Mouse (Mus musculus): ENCODE measurements at regions not wholly inside any gene's neighbourhood (a gene's known extent, or its start where the extent isn't known, plus 50 kb on each side); places are given as distances from the start of the nearest gene placed in this dataset.

GRCm38 (mm10) chr15:13320599-13321348 lies 147.3 kb upstream of the Cdh6 start:
- 38% methylated on average over 10 of the region's 10 CpGs for WGBS
- Histone ChIP-seq H3K9ac (ENCODE audit: low read length) (no peak overlapping the region), H3K9me3 (replicated peaks; ENCODE audit: control insufficient read depth, low read length) (no peaks in the 10 kb centered on the region), H3K36me3 (ENCODE audit: control insufficient read depth, insufficient read depth, low read length) (no peaks in the 10 kb centered on the region), H3K4me1 (ENCODE audit: control insufficient read depth, insufficient read depth, low read length) (no peaks in the 10 kb centered on the region; the same call in 1 of the 2 replicates), H3K27me3 (replicated peaks; ENCODE audit: control insufficient read depth, insufficient read depth, low read length) (no peaks in the 10 kb centered on the region), H3K4me2 (ENCODE audit: low read length) (no peak overlapping the region), H3K4me3 (ENCODE audit: low read depth, low read length) (no peak overlapping the region), H3K27ac (ENCODE audit: low read depth, low read length) (no peak overlapping the region)
- DNase-seq (ENCODE audit: low spot score), result no peak
- no peak for ATAC-seq

GRCm38 (mm10) chr15:13304562-13304961 lies 131.1 kb upstream of the Cdh6 start:
- Histone ChIP-seq H3K4me1 (ENCODE audit: control insufficient read depth, insufficient read depth, low read length) (no peaks in the 10 kb centered on the region), H3K36me3 (ENCODE audit: control insufficient read depth, insufficient read depth, low read length) (no peaks in the 10 kb centered on the region), H3K9me3 (replicated peaks; ENCODE audit: control insufficient read depth, low read length) (no peaks in the 10 kb centered on the region), H3K27ac (ENCODE audit: low read depth, low read length) (no peak overlapping the region), H3K4me2 (ENCODE audit: low read length) (no peak overlapping the region), H3K9ac (ENCODE audit: low read length) (no peak overlapping the region), H3K27me3 (replicated peaks; ENCODE audit: control insufficient read depth, insufficient read depth, low read length) (no peaks in the 10 kb centered on the region), H3K4me3 (ENCODE audit: low read depth, low read length) (no peak overlapping the region)
- 70% methylated on average over 6 of the region's 6 CpGs for WGBS
- DNase-seq (ENCODE audit: low spot score), result peak; percentile 47
- peak; percentile 46; the same call in 1 of the 2 replicates for ATAC-seq

DNA sequence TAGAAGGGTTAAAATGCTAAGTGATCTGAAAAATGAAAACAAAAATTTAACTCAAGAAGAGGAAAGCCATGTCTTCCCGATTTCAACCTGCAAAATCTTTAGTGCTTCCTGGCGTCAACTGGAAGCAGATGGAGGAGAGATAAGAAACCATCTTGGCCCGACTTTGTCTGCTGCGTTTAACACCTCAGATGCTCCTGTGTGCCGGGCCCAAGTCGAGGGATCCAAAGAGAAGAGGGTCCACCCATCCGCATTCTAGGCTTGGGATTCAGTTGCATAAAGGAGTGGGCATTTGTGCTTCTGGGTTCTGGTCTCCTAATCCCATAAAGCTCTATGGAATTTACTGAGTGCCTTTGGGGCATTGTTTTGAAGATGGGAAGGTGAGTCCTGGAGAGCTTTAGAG lies 130.0 kb upstream of the Cdh6 start:
- H3K9me3 ChIP-seq (replicated peaks; ENCODE audit: control insufficient read depth, low read length), result no peaks in the 10 kb centered on the region
- no peak for DNase-seq (ENCODE audit: low spot score)
- no peak overlapping the region for H3K27ac ChIP-seq (ENCODE audit: low read depth, low read length)
- no peak for ATAC-seq
- WGBS, result 78% methylated on average over 7 of the region's 7 CpGs
- no peak overlapping the region for H3K4me3 ChIP-seq (ENCODE audit: low read depth, low read length)
- no peaks in the 10 kb centered on the region for H3K27me3 ChIP-seq (replicated peaks; ENCODE audit: control insufficient read depth, insufficient read depth, low read length)
- no peak overlapping the region for H3K4me2 ChIP-seq (ENCODE audit: low read length)
- H3K9ac ChIP-seq (ENCODE audit: low read length), result no peak overlapping the region
- no peaks in the 10 kb centered on the region for H3K36me3 ChIP-seq (ENCODE audit: control insufficient read depth, insufficient read depth, low read length)
- no peaks in the 10 kb centered on the region for H3K4me1 ChIP-seq (ENCODE audit: control insufficient read depth, insufficient read depth, low read length)

DNA sequence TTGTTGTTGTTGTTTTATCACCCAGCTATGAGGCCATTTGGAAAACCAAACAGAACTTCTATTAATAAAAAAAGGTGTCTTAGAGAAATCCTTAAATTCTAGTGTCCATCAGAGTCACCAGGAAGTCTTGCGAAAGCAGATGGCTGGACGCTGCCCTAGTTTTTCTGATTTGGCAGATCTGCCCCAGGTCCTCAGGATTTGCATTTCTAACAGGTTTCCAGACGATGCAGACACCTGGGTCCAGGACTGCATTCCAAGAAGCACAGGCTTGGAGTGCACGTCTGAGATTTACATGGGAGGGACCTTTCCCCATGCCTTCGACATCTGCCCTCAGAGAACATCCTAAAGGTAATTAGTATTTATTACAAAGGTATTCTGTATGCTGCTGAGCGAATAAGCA lies 129.2 kb upstream of the Cdh6 start:
- Histone ChIP-seq H3K27ac (ENCODE audit: low read depth, low read length) (no peak overlapping the region), H3K4me3 (ENCODE audit: low read depth, low read length) (no peak overlapping the region), H3K9me3 (replicated peaks; ENCODE audit: control insufficient read depth, low read length) (no peaks in the 10 kb centered on the region), H3K27me3 (replicated peaks; ENCODE audit: control insufficient read depth, insufficient read depth, low read length) (no peaks in the 10 kb centered on the region), H3K36me3 (ENCODE audit: control insufficient read depth, insufficient read depth, low read length) (no peaks in the 10 kb centered on the region), H3K4me2 (ENCODE audit: low read length) (no peak overlapping the region), H3K9ac (ENCODE audit: low read length) (no peak overlapping the region), H3K4me1 (ENCODE audit: control insufficient read depth, insufficient read depth, low read length) (no peaks in the 10 kb centered on the region)
- WGBS, result 76% methylated on average over 6 of the region's 6 CpGs
- ATAC-seq, result no peak
- no peak for DNase-seq (ENCODE audit: low spot score)

DNA sequence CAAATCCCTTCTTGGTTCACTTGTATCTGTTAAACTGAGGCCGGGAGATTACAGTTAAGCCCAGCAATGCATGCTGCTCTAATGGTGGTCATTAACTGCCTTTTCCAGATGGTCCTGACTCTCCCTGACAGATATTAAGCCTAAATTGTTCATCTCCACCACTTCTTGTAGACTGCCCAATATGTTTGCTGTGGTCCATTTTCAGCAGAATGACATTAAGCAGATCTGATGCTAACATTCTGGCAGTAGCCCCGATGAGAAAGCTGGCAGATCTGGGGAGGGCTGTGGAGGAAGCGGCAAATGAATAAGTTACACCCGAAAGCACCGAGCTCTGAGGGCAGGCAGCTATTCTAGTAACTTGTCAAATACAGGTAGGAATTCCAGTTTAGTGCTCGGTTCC lies 123.5 kb upstream of the Cdh6 start:
- H3K9me3 ChIP-seq (replicated peaks; ENCODE audit: control insufficient read depth, low read length), result no peaks in the 10 kb centered on the region
- 70% methylated on average over 6 of the region's 6 CpGs for WGBS
- ATAC-seq (peak; percentile 60; the same call in 1 of the 2 replicates), DNase-seq (ENCODE audit: low spot score) (no peak)
- H3K9ac ChIP-seq (ENCODE audit: low read length), result no peak overlapping the region
- H3K27me3 ChIP-seq (replicated peaks; ENCODE audit: control insufficient read depth, insufficient read depth, low read length), result no peaks in the 10 kb centered on the region
- H3K27ac ChIP-seq (ENCODE audit: low read depth, low read length), result no peak overlapping the region
- H3K4me3 ChIP-seq (ENCODE audit: low read depth, low read length), result no peak overlapping the region
- H3K36me3 ChIP-seq (ENCODE audit: control insufficient read depth, insufficient read depth, low read length), result no peaks in the 10 kb centered on the region
- H3K4me1 ChIP-seq (ENCODE audit: control insufficient read depth, insufficient read depth, low read length), result no peaks in the 10 kb centered on the region
- no peak overlapping the region for H3K4me2 ChIP-seq (ENCODE audit: low read length)

GRCm38 (mm10) chr15:13289064-13289463 lies 115.6 kb upstream of the Cdh6 start:
- Histone ChIP-seq H3K27me3 (replicated peaks; ENCODE audit: control insufficient read depth, insufficient read depth, low read length) (no peaks in the 10 kb centered on the region), H3K4me3 (ENCODE audit: low read depth, low read length) (no peak overlapping the region), H3K9ac (ENCODE audit: low read length) (no peak overlapping the region), H3K36me3 (ENCODE audit: control insufficient read depth, insufficient read depth, low read length) (no peaks in the 10 kb centered on the region), H3K9me3 (replicated peaks; ENCODE audit: control insufficient read depth, low read length) (no peaks in the 10 kb centered on the region), H3K27ac (ENCODE audit: low read depth, low read length) (no peak overlapping the region), H3K4me1 (ENCODE audit: control insufficient read depth, insufficient read depth, low read length) (peaks cover 9% of the 10 kb centered on the region), H3K4me2 (ENCODE audit: low read length) (no peak overlapping the region)
- no peak for ATAC-seq
- 61% methylated on average over 3 of the region's 3 CpGs for WGBS
- no peak for DNase-seq (ENCODE audit: low spot score)

GRCm38 (mm10) chr15:13287878-13288277 lies 114.4 kb upstream of the Cdh6 start:
- Histone ChIP-seq H3K4me2 (ENCODE audit: low read length) (peak overlapping the region; percentile 39), H3K4me3 (ENCODE audit: low read depth, low read length) (no peak overlapping the region), H3K36me3 (ENCODE audit: control insufficient read depth, insufficient read depth, low read length) (no peaks in the 10 kb centered on the region), H3K9ac (ENCODE audit: low read length) (no peak overlapping the region), H3K4me1 (ENCODE audit: control insufficient read depth, insufficient read depth, low read length) (peaks cover 9% of the 10 kb centered on the region), H3K9me3 (replicated peaks; ENCODE audit: control insufficient read depth, low read length) (no peaks in the 10 kb centered on the region), H3K27ac (ENCODE audit: low read depth, low read length) (no peak overlapping the region), H3K27me3 (replicated peaks; ENCODE audit: control insufficient read depth, insufficient read depth, low read length) (no peaks in the 10 kb centered on the region)
- ATAC-seq, result no peak
- no peak for DNase-seq (ENCODE audit: low spot score)
- WGBS, result 12% methylated on average over 11 of the region's 11 CpGs

GRCm38 (mm10) chr15:13285355-13285754 lies 111.9 kb upstream of the Cdh6 start:
- H3K27ac ChIP-seq (ENCODE audit: low read depth, low read length), result no peak overlapping the region
- no peaks in the 10 kb centered on the region for H3K27me3 ChIP-seq (replicated peaks; ENCODE audit: control insufficient read depth, insufficient read depth, low read length)
- peak; percentile 69 for ATAC-seq
- no peak overlapping the region for H3K4me2 ChIP-seq (ENCODE audit: low read length)
- peaks cover 9% of the 10 kb centered on the region for H3K4me1 ChIP-seq (ENCODE audit: control insufficient read depth, insufficient read depth, low read length)
- peak; percentile 91 for DNase-seq (ENCODE audit: low spot score)
- no peaks in the 10 kb centered on the region for H3K36me3 ChIP-seq (ENCODE audit: control insufficient read depth, insufficient read depth, low read length)
- no peaks in the 10 kb centered on the region for H3K9me3 ChIP-seq (replicated peaks; ENCODE audit: control insufficient read depth, low read length)
- WGBS, result 62% methylated on average over 3 of the region's 3 CpGs
- H3K4me3 ChIP-seq (ENCODE audit: low read depth, low read length), result no peak overlapping the region
- no peak overlapping the region for H3K9ac ChIP-seq (ENCODE audit: low read length)

DNA sequence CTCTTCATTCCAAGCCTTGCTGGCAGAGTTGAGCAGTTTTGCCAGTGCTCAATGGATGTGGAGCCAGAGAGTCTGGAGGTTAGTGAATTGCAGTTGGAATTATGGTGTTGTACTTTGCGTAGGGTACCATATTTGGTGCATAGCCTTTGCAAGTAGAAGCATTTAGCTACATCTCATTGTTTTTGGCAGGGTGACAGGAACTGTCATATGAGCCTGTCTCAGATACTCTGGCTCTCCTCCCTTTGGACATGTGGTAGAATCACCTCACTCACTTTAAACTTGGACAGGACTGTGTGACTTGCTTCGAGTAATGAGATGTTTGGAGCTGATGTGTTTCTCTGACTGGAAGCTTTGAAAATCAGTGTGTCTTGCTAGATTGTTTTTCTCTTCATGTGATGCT lies 110.7 kb upstream of the Cdh6 start:
- DNase-seq (ENCODE audit: low spot score) (peak; percentile 87), ATAC-seq (peak; percentile 67)
- Histone ChIP-seq H3K9ac (ENCODE audit: low read length) (no peak overlapping the region), H3K4me3 (ENCODE audit: low read depth, low read length) (no peak overlapping the region), H3K9me3 (replicated peaks; ENCODE audit: control insufficient read depth, low read length) (no peaks in the 10 kb centered on the region), H3K27me3 (replicated peaks; ENCODE audit: control insufficient read depth, insufficient read depth, low read length) (no peaks in the 10 kb centered on the region), H3K27ac (ENCODE audit: low read depth, low read length) (no peak overlapping the region), H3K4me1 (ENCODE audit: control insufficient read depth, insufficient read depth, low read length) (peaks cover 9% of the 10 kb centered on the region), H3K36me3 (ENCODE audit: control insufficient read depth, insufficient read depth, low read length) (no peaks in the 10 kb centered on the region), H3K4me2 (ENCODE audit: low read length) (no peak overlapping the region)
- 59% methylated on average over 2 of the region's 2 CpGs for WGBS

All from forebrain, embryonic 14.5 days (tissue).